Mouse (Mus musculus) heart, embryonic 15.5 days (tissue): ENCODE data around the gene Plcl2. TPM values are rescaled to one million over a fixed set of nuclear protein-coding genes. Genes with fewer than 3 reads are reported as not detected.

Experiments
- ATAC-seq: fragments of 200-750 bp; cut with Nextera tagmentation; replicated peaks from 2 replicates; pipeline ENCODE4 v1.8.0; 2017; ENCODE audit warnings: low read depth, moderate TSS enrichment; ENCODE audit not compliant: insufficient number of reproducible peaks, insufficient read depth, low FRiP score
- H3K27ac ChIP-seq: fragments of 300-500 bp; sonication (generic); 2 replicates; pipeline ENCODE4 v1.5.1; 2015; ENCODE audit warnings: mild to moderate bottlenecking, inconsistent platforms
- H3K27me3 ChIP-seq: fragments of 300-500 bp; sonication (generic); 2 replicates; pipeline ENCODE4 v1.6.1; 2015; ENCODE audit warnings: inconsistent platforms
- H3K36me3 ChIP-seq: fragments of 300-500 bp; sonication (generic); 2 replicates; pipeline ENCODE4 v1.6.1; 2015; ENCODE audit warnings: mild to moderate bottlenecking, inconsistent platforms
- H3K4me1 ChIP-seq: fragments of 300-500 bp; sonication (generic); replicated peaks from 2 replicates; pipeline ENCODE4 v1.6.1; 2015; ENCODE audit warnings: inconsistent platforms
- H3K4me2 ChIP-seq: fragments of 300-500 bp; sonication (generic); 2 replicates; pipeline ENCODE4 v1.6.1; 2015; ENCODE audit warnings: inconsistent platforms, mild to moderate bottlenecking, moderate library complexity
- H3K4me3 ChIP-seq: fragments of 300-500 bp; sonication (generic); 2 replicates; pipeline ENCODE4 v1.5.1; 2015; ENCODE audit warnings: mild to moderate bottlenecking, inconsistent platforms
- H3K9ac ChIP-seq: fragments of 300-500 bp; sonication (generic); 2 replicates; pipeline ENCODE4 v1.6.1; 2015; ENCODE audit warnings: mild to moderate bottlenecking, inconsistent platforms
- H3K9me3 ChIP-seq: fragments of 300-500 bp; sonication (generic); replicated peaks from 2 replicates; pipeline ENCODE4 v1.6.1; 2016; ENCODE audit warnings: inconsistent platforms
- WGBS: fragments of 180-500 bp; shearing (Covaris S2); methylation state at CpG from one replicate; pipeline ENCODE4 v1.1.7; 2015; ENCODE audit warnings: mixed read lengths; 5-methylcytosine and 5-hydroxymethylcytosine counted together
- polyA plus RNA-seq: library from polyadenylated mRNA; unstranded; fragments of >200 nt; fragmentation: Nextera tagmentation; extraction: Ambion mirVana; gene quantifications from 2 replicates; pipeline ENCODE4 v1.2.1, GENCODE M21; 2015

Plcl2 gene
- polyA plus RNA-seq, 1 experiment from 2014 or later, result 2.9 TPM

DNA sequence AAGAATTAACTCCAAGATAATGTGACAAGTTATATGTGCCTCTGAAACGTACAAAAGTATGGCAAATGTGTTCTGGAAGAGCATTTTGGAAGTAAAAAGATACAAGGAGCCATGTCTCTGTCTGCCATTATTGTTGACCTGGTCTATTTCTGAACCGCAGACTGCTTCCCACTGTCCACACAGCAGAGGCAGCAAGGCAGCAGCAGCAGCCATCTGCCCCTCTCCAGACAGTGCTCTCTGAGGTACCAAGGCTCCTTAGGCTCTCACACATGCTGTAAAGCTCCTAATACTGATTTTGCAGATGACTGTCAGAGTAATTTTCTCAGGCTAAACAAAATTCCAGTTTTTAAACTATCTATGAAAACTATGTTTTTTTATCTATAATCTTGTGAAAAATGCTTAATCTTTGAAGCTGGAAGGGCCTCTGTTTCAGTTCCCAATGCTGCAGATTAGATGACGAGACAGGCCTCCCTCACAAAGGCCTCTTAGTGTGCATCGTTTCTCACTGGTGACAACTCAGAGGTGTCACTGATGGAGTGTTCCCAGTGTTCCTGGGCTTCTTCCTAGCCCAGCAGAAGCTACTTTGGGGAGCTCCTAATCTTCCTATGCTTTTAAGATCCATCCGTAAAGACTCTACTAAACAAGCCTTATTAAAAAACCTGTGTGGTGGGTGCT, 145.7 kb downstream of the Plcl2 start:
- H3K27me3 ChIP-seq, result no peaks in the 10 kb centered on the region
- H3K27ac ChIP-seq, result peak overlapping the region; percentile 71
- 40% methylated on average over 5 of the region's 5 CpGs for WGBS
- H3K4me1 ChIP-seq, result peaks cover 11% of the 10 kb centered on the region
- H3K36me3 ChIP-seq, result no peaks in the 10 kb centered on the region
- H3K9ac ChIP-seq, result no peak overlapping the region
- H3K9me3 ChIP-seq, result no peaks in the 10 kb centered on the region
- ATAC-seq, result peak; percentile 34; the same call in 1 of the 2 replicates
- H3K4me3 ChIP-seq, result no peak overlapping the region
- no peak overlapping the region for H3K4me2 ChIP-seq

DNA sequence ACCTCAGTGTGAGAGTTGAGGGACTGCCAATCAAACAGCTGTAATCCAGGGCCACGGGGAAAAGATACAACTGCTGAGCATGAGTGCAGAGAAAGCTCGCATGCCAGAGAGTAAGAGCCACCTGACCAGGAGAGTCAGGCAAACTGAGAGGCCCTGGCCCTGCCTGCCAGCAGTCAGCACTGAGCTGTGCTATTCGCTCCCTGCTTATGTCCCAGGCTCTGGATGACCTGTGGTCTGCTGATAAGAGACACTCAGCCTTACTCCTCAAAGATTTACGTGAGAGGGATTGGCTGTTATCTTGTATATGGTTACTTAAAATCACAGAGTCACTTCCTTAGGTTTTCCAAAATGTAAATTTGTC, 146.2 kb downstream of the Plcl2 start:
- peak overlapping the region; percentile 71 for H3K27ac ChIP-seq
- 16% methylated on average over 4 of the region's 4 CpGs for WGBS
- H3K27me3 ChIP-seq, result no peaks in the 10 kb centered on the region
- no peak overlapping the region for H3K9ac ChIP-seq
- H3K4me2 ChIP-seq, result no peak overlapping the region
- H3K4me1 ChIP-seq, result peaks cover 11% of the 10 kb centered on the region
- peak; percentile 83 for ATAC-seq
- no peaks in the 10 kb centered on the region for H3K36me3 ChIP-seq
- no peaks in the 10 kb centered on the region for H3K9me3 ChIP-seq
- no peak overlapping the region for H3K4me3 ChIP-seq

DNA sequence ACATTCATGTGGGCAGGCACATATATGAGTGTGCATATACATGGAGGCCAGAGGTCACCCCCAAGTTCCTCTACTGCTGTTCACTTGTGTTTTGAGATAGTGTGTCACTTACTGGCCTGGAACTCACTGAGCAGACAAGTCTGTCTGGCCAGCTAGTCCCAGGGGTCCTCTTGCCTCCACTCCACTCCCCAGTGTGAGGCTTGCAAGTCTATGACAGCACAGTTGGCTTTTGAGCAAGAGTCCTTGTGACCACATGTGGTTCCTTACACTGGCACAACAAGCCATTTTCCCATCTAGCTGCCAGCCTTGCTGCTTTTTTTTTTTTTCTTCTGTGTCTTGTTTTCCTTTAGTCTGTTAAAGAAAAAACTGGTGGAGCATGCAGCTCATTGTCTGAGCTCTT, 148.1 kb downstream of the Plcl2 start:
- Histone ChIP-seq H3K9me3 (no peaks in the 10 kb centered on the region), H3K4me1 (peaks cover 11% of the 10 kb centered on the region), H3K9ac (no peak overlapping the region), H3K27me3 (no peaks in the 10 kb centered on the region), H3K36me3 (no peaks in the 10 kb centered on the region), H3K4me3 (no peak overlapping the region), H3K27ac (no peak overlapping the region), H3K4me2 (no peak overlapping the region)
- ATAC-seq, result no peak

DNA sequence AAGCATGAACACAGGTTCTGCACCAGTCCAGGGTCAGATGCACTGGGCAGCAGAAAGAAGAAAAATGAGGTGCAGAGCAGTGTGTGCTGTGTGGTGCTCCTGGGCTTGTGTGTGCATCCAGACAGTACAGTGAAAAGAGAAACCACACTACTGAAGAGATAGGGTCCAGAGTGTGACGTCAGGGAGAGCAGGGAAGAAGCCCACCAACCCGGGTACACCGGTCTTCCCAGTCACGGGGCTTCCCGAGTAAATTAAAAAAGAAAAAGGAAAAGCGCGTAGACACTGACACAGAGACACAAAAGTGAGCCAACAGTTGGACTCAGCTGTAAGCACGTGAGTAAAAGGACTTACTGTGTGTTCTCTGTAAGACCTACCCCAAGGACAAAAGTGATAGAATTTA, 149.7 kb downstream of the Plcl2 start:
- no peaks in the 10 kb centered on the region for H3K27me3 ChIP-seq
- H3K4me3 ChIP-seq, result no peak overlapping the region
- H3K9ac ChIP-seq, result no peak overlapping the region
- H3K36me3 ChIP-seq, result no peaks in the 10 kb centered on the region
- H3K4me1 ChIP-seq, result peaks cover 11% of the 10 kb centered on the region
- H3K9me3 ChIP-seq, result no peaks in the 10 kb centered on the region
- H3K4me2 ChIP-seq, result no peak overlapping the region
- WGBS, result 93% methylated on average over 8 of the region's 8 CpGs
- no peak for ATAC-seq
- H3K27ac ChIP-seq, result no peak overlapping the region

DNA sequence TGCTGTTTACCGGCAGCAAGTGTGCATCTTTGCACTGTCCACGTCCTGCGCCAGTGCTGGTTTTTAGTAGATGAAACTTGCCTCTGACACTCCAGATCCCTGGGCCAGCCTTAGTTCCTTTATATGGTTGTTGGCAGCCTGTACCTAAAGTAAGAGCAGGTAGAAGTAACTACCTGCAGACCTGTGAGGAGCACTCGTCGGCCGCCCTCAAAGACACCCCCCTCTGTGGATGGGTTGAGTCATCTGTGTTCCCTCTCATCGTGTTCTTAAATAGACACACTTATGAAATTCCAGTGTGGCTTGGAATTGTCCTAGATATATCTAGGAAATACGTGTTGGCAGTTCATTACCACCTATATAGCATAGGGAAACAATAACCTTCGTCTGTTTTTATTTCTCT, 158.4 kb downstream of the Plcl2 start:
- Histone ChIP-seq H3K9me3 (no peaks in the 10 kb centered on the region; the same call in 1 of the 2 replicates), H3K4me1 (no peaks in the 10 kb centered on the region), H3K4me3 (no peak overlapping the region), H3K27ac (no peak overlapping the region), H3K4me2 (no peak overlapping the region), H3K9ac (no peak overlapping the region), H3K27me3 (no peaks in the 10 kb centered on the region), H3K36me3 (0 out of 2 replicates have a peak, but pooled peaks cover 2% of the 10 kb centered on the region)
- no peak for ATAC-seq
- 74% methylated on average over 9 of the region's 9 CpGs for WGBS

DNA sequence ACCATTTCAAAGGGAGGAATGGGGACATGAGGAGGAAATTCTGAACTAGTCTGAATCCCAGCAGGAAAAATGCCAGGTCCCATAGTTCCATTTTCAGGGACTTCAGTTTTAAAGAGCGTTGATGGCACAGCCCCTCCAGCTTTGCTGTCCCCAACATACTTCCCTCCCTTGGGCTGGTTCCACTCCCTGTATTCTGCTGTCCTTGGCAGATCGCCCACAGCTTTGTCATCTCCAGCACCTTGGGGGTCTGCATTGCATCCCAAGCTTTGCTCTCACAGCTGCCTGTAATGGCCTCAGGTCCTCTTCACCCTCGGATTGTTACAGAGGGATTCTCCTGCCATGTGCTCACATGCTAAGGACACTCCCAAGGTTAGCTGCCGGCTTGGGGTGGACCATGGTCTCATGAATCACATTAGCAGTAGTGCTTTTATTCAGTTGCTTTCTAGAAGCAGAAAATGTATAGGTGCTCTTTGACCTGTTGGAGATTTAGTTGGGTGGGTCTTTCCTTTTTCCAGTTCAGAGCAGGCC, 159.5 kb downstream of the Plcl2 start:
- 0 out of 2 replicates have a peak, but pooled peaks cover 2% of the 10 kb centered on the region for H3K36me3 ChIP-seq
- WGBS, result 66% methylated on average over 4 of the region's 4 CpGs
- H3K4me2 ChIP-seq, result no peak overlapping the region
- no peaks in the 10 kb centered on the region; the same call in 1 of the 2 replicates for H3K9me3 ChIP-seq
- no peak overlapping the region for H3K27ac ChIP-seq
- no peak overlapping the region for H3K4me3 ChIP-seq
- H3K4me1 ChIP-seq, result no peaks in the 10 kb centered on the region
- H3K27me3 ChIP-seq, result no peaks in the 10 kb centered on the region
- no peak for ATAC-seq
- H3K9ac ChIP-seq, result no peak overlapping the region

DNA sequence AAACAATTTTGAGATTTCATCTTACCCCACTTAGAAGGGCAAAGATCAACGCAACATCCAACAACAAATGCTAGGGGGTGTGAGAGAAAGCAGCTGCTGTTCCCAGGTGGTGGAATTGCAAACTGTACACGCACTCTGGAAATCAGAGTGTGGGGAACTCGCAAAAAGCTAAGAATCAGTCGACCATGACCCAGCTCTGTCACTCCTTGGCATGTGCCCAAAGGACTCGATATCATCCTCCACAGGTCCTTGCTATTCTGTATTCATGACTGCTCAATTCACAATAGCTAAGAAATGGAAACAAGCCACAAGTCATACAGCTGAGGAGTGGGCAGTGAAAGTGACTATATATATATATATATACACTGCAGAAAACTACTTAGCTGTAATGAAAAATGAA, 162.2 kb downstream of the Plcl2 start:
- no peak overlapping the region for H3K27ac ChIP-seq
- no peaks in the 10 kb centered on the region for H3K27me3 ChIP-seq
- H3K36me3 ChIP-seq, result no peaks in the 10 kb centered on the region
- ATAC-seq, result no peak
- 81% methylated on average over 5 of the region's 5 CpGs for WGBS
- H3K4me1 ChIP-seq, result no peaks in the 10 kb centered on the region
- H3K4me3 ChIP-seq, result no peak overlapping the region
- H3K4me2 ChIP-seq, result no peak overlapping the region
- no peak overlapping the region for H3K9ac ChIP-seq
- no peaks in the 10 kb centered on the region for H3K9me3 ChIP-seq

DNA sequence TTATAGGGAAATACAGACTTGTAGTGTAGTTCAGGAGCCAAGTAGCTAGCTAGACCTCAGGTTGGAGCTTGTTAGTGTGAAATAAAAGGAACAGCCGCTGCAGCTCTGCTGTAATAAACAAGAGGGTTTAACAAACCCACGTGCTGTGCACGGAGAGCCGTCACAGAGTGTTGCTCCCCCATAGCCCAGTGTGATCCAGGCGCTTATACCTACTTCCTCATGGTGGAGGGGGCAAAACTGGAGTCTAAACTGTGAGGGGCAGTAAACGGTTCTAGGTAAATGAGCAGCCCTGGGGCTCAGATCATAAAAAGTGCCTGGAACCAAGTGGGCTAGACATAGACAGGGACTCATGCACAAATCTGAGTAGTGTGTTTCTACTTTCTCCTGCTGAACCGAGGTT, 165.4 kb downstream of the Plcl2 start:
- 81% methylated on average over 7 of the region's 7 CpGs for WGBS
- peaks cover 19% of the 10 kb centered on the region for H3K4me1 ChIP-seq
- H3K4me3 ChIP-seq, result no peak overlapping the region
- H3K27ac ChIP-seq, result no peak overlapping the region
- no peaks in the 10 kb centered on the region for H3K9me3 ChIP-seq
- ATAC-seq, result no peak
- no peak overlapping the region for H3K4me2 ChIP-seq
- H3K36me3 ChIP-seq, result no peaks in the 10 kb centered on the region
- H3K27me3 ChIP-seq, result no peaks in the 10 kb centered on the region
- H3K9ac ChIP-seq, result no peak overlapping the region

DNA sequence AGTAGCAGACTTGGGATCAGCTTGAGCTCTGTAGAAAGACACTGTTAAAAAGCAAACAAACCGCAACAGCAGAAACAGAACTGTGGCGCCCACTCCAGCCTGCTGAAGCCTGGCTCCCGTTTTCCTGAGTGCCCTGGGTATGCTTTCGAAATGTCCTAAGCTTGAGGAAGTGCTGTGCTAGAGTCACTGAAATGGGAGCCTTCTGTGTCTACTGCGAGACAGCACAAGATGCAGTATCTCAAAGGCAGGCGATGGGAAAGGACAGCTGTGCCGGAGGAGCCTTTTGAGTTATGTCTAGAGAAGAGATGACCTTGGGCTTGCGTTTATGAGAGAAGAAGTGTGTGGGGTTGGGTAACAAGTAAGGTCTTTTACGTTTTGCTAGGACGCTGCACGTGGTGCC, 166.0 kb downstream of the Plcl2 start:
- Histone ChIP-seq H3K4me1 (peaks cover 23% of the 10 kb centered on the region), H3K4me2 (no peak overlapping the region), H3K27me3 (no peaks in the 10 kb centered on the region), H3K4me3 (no peak overlapping the region), H3K9ac (no peak overlapping the region), H3K27ac (no peak overlapping the region), H3K9me3 (no peaks in the 10 kb centered on the region), H3K36me3 (no peaks in the 10 kb centered on the region)
- WGBS, result 80% methylated on average over 11 of the region's 11 CpGs
- ATAC-seq, result no peak

DNA sequence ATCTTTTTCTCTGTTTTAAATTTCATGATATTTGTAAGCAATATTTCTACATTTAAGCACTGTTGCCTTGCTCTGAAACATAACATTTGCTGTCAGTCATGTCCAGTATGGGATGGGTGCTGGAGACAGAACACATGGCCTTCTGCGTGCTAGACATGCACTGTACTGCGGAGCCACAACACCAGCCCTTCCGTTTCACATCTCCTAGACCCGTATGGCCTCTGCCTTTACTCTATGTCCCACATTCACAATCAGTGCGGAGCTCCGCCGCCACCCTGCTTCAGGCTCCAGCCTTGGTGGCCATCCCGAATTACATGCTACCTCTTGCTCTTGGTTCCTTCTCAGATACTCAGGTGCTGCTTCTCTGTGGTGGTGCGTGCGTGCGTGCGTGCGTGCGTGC, 168.1 kb downstream of the Plcl2 start:
- Histone ChIP-seq H3K36me3 (no peaks in the 10 kb centered on the region), H3K27me3 (no peaks in the 10 kb centered on the region), H3K4me2 (no peak overlapping the region), H3K4me1 (peaks cover 26% of the 10 kb centered on the region), H3K4me3 (no peak overlapping the region), H3K9me3 (no peaks in the 10 kb centered on the region), H3K27ac (no peak overlapping the region; the same call in 1 of the 2 replicates), H3K9ac (no peak overlapping the region)
- no peak for ATAC-seq
- WGBS, result 90% methylated on average over 14 of the region's 14 CpGs

DNA sequence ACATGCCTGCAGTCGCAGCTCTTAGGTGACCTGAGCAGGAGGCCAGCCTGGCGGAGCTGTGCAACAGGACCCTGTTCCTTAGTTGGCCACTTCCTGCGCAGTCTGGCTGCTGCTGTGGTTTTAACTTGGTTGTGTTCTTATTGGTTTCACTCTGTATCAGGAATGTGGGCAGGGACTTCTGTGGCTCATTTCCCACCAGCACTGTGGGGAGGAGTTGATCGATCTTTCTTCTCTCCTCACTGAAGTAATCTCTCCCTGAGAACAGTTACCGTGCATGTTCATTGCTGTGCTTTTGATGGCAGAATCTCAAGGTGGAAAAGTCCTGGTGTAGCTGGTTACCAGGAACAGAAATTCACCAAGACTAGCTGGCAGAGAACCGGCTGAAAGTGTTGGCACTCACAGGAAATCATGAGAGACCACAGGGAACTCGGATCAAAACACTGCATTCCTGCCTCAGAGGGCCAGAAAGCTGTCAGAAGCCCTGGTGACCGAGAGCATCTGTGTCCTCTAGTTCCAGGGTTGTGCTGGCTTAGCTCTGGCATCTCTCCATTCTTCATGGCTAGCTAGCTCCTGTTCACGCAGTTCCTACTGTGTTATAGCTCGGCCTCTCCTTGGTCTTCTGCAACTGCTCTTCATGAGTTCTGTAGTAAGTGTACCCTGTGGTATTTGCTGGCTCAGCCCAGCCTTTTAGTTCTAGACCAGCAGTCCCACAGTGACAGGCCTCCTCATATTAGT, 168.9 kb downstream of the Plcl2 start:
- no peak for ATAC-seq
- no peaks in the 10 kb centered on the region for H3K36me3 ChIP-seq
- H3K4me3 ChIP-seq, result no peak overlapping the region
- no peak overlapping the region for H3K9ac ChIP-seq
- WGBS, result 37% methylated on average over 10 of the region's 10 CpGs
- peak overlapping the region; percentile 67 for H3K27ac ChIP-seq
- peaks cover 32% of the 10 kb centered on the region for H3K4me1 ChIP-seq
- no peaks in the 10 kb centered on the region for H3K9me3 ChIP-seq
- H3K27me3 ChIP-seq, result no peaks in the 10 kb centered on the region
- H3K4me2 ChIP-seq, result peak overlapping the region; percentile 30

DNA sequence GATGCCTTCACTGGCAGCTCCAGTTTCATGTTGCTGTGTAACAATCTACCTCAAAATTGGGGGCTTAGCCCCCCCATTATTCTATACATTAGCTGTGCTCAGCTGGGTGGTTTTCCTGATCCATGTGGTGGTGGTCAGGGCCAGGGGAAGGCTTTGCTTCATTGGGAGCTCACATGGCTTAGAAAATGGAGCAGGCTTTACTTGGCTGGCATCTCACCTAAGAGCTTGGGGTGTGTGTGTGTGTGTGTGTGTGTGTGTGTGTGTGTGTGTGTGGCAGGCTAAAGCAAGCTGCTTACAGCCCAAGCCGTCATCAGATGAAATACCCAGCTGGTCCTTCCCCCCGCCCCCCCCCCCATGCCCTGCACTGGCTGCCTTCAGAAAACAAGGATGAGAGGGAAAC, 169.5 kb downstream of the Plcl2 start:
- Histone ChIP-seq H3K9me3 (no peaks in the 10 kb centered on the region), H3K9ac (no peak overlapping the region), H3K4me1 (peaks cover 35% of the 10 kb centered on the region), H3K4me3 (no peak overlapping the region), H3K27me3 (no peaks in the 10 kb centered on the region), H3K4me2 (no peak overlapping the region), H3K27ac (peak overlapping the region; percentile 67), H3K36me3 (no peaks in the 10 kb centered on the region)
- ATAC-seq, result no peak
- 76% methylated on average over 2 of the region's 2 CpGs for WGBS
